Mouse (Mus musculus): ENCODE measurements around the gene Prkacb.

- TF ChIP-seq CTCF (IDR thresholded peaks at IDR 0.05 in 2 of 3, conservative IDR thresholded peaks at IDR 0.05 in 1 of 3; ENCODE audit: control insufficient read depth in 1 of 3, insufficient read depth in 1 of 3, low read depth in 2 of 3, low read length in 3 of 3, poor library complexity in 1 of 3, severe bottlenecking in 1 of 3), result no peak
- no peak for TF ChIP-seq CHD1 (IDR thresholded peaks at IDR 0.05; ENCODE audit: low read depth, low read length)
- no peak for TF ChIP-seq TBP (IDR thresholded peaks at IDR 0.05; ENCODE audit: low read depth, low read length)
- TF ChIP-seq GATA1 (IDR thresholded peaks at IDR 0.05; ENCODE audit: low read depth, low read length), result no peak
- TF ChIP-seq POLR2A (IDR thresholded peaks at IDR 0.05; ENCODE audit: control insufficient read depth in 1 of 2, insufficient read depth in 1 of 2, low read depth in 1 of 2, low read length in 2 of 2, poor library complexity in 1 of 2), result no peak
Measured at GRCm38 (mm10) chr3:146680625-146681024, 132.2 kb downstream of the Prkacb start.
